Mouse (Mus musculus) hindbrain, embryonic 14.5 days (tissue): Measurements from ENCODE around the gene Nmnat2. TPM values are rescaled to one million over a fixed set of nuclear protein-coding genes. Genes with fewer than 3 reads are reported as not detected.

ENCODE experiments used
- ATAC-seq: fragments of 200-750 bp; cut with Nextera tagmentation; 2 replicates; pipeline ENCODE4 v1.8.0; 2017; ENCODE audit warnings: moderate number of reproducible peaks, mild to moderate bottlenecking, moderate TSS enrichment, moderate library complexity; ENCODE audit not compliant: low FRiP score
- DNase-seq: peaks from one replicate; pipeline ENCODE4 v3.0.0-alpha.2; 2015; ENCODE audit warnings: low spot score
- H3K27ac ChIP-seq: fragments of 300-500 bp; sonication (generic); 2 replicates; pipeline ENCODE4 v1.5.1; 2014; ENCODE audit warnings: mild to moderate bottlenecking, moderate library complexity
- H3K27me3 ChIP-seq: fragments of 300-500 bp; sonication (generic); 2 replicates; pipeline ENCODE4 v1.6.1; 2014; ENCODE audit warnings: mild to moderate bottlenecking, low read length, mixed read lengths; ENCODE audit not compliant: control insufficient read depth, insufficient read depth
- H3K36me3 ChIP-seq: fragments of 300-500 bp; sonication (generic); replicated peaks from 2 replicates; pipeline ENCODE4 v1.6.1; 2014; ENCODE audit not compliant: control insufficient read depth, insufficient read depth
- H3K4me1 ChIP-seq: fragments of 300-500 bp; sonication (generic); replicated peaks from 2 replicates; pipeline ENCODE4 v1.6.1; 2014; ENCODE audit warnings: antibody characterized with exemption, low read length, mixed read lengths; ENCODE audit not compliant: control insufficient read depth, insufficient read depth
- H3K4me2 ChIP-seq: fragments of 300-500 bp; sonication (generic); replicated peaks from 2 replicates; pipeline ENCODE4 v1.6.1; 2014; ENCODE audit warnings: mild to moderate bottlenecking, moderate library complexity
- H3K4me3 ChIP-seq: fragments of 300-500 bp; sonication (generic); replicated peaks from 2 replicates; pipeline ENCODE4 v1.5.1; 2014; ENCODE audit warnings: mild to moderate bottlenecking, low read length
- H3K9ac ChIP-seq: fragments of 300-500 bp; sonication (generic); 2 replicates; pipeline ENCODE4 v1.6.1; 2014
- H3K9me3 ChIP-seq: fragments of 300-500 bp; sonication (generic); 2 replicates; pipeline ENCODE4 v1.6.1; 2016; ENCODE audit warnings: low read length; ENCODE audit not compliant: control insufficient read depth
- WGBS: fragments of 180-500 bp; shearing (Covaris S2); extraction: QIAGEN DNeasy Blood & Tissue Kit; methylation state at CpG from one replicate; pipeline ENCODE4 v1.1.7; 2014; 5-methylcytosine and 5-hydroxymethylcytosine counted together
- polyA plus RNA-seq: library from polyadenylated mRNA; unstranded; fragments of >200 nt; fragmentation: Nextera tagmentation; extraction: Ambion mirVana; gene quantifications from 2 replicates; pipeline ENCODE4 v1.2.1, GENCODE M21; 2014

Gene Nmnat2
- polyA plus RNA-seq, 1 experiment from 2014 or later, result 84.7 TPM

DNA sequence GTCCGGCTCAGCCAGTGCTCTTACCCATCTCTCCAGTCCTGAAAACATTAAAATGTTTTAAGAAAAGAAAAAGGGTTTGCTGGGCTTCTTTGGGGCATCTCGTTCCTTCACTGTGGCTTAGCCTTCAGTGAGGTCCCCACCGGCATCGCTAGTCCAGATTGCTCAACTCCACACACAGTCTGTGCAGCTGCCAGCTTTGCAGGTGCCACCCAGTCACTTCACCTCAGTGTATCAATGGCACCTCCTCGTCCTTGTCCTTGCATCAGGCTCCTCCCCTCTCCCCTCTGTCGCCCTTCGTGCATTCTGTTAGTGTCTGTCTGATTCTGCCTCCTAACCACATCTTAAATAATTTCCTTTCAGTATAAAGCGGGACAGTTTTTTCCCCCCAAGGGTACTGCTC, 45.2 kb downstream of the Nmnat2 start:
- no peak for DNase-seq
- no peak overlapping the region for H3K4me2 ChIP-seq
- no peaks in the 10 kb centered on the region for H3K9me3 ChIP-seq
- no peak overlapping the region for H3K9ac ChIP-seq
- no peaks in the 10 kb centered on the region for H3K36me3 ChIP-seq
- WGBS, result 80% methylated on average over 8 of the region's 8 CpGs
- ATAC-seq, result no peak
- H3K4me3 ChIP-seq, result no peak overlapping the region
- H3K27ac ChIP-seq, result no peak overlapping the region
- no peaks in the 10 kb centered on the region for H3K27me3 ChIP-seq
- H3K4me1 ChIP-seq, result no peaks in the 10 kb centered on the region

DNA sequence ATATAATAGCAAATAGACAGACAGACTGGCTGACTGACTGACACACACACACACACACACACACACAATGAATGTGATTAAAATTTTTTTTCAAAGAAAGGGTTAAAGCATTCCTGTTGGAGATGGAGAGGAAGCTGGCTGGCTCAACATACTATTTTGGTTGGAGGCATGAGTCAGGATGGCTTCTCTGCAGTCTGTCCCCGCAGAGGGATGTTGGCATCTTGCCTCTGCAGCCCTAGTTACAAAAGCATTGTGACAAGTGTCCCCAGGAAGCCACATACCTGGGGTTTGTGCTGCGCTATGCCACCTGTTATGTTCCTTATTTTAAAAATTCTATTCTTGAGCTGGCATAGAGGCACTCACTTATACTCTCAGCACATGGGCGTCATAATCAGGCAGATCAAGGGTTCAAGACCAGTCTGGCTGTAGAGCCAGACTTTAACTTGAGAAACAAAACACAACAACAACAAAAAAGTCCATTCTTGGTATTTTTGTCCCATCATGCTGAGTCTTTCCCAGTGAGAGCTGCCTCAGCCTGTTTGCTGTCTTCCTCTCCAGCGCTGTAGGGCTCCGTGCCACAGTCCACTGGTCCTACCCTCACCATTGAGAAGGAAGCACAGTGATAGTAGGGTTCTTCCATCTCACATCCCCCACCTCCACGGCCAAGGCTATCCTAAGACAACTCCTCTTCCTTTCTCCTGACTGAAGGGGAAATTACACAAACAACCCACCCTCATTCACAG, 45.9 kb downstream of the Nmnat2 start:
- ATAC-seq, result no peak
- 77% methylated on average over 6 of the region's 6 CpGs for WGBS
- no peak overlapping the region for H3K9ac ChIP-seq

DNA sequence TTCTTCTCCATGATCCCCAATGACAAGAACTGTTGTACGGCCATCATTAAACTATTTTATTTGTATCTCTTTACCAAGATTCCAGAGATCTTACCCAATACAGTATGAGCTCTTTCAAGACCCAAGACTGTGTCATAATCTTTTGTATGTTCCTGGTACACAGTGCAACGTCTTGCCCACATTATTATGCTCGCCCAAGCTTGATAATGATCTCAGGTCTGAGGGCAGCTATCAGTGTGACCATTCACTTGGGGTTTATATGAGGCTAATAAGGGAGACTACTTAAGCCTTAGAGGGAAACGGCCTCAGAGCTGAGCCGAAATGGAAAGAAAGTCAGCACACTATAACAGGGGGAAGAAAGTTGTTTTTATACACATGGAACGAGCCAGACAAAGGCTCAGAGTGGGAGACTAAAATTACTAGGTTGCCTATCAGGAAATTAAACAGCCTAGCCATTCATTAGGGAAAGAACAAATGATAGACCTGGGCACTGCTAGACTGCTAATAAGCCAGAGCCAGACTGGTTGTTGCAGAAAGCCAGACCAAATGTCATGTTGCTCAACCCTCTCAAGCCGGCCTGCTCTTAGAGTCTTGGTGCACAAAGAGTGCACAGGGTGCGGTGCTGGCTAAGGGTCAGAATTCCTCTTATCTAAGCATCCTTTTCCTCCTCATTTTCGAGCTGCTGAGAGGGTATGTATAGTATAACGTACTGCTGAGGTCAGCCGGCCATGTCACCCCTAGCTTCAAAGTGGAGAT, 47.7 kb downstream of the Nmnat2 start:
- Histone ChIP-seq H3K4me3 (no peak overlapping the region), H3K9ac (no peak overlapping the region), H3K4me2 (no peak overlapping the region), H3K27ac (no peak overlapping the region), H3K9me3 (no peaks in the 10 kb centered on the region), H3K27me3 (no peaks in the 10 kb centered on the region), H3K36me3 (no peaks in the 10 kb centered on the region), H3K4me1 (no peaks in the 10 kb centered on the region)
- ATAC-seq (no peak), DNase-seq (no peak)
- 84% methylated on average over 11 of the region's 11 CpGs for WGBS

More for the DNA sequence above, 45.9 kb downstream of the Nmnat2 start:
- H3K9me3 ChIP-seq, result no peaks in the 10 kb centered on the region
- H3K4me3 ChIP-seq, result no peak overlapping the region
- H3K4me2 ChIP-seq, result no peak overlapping the region
- no peaks in the 10 kb centered on the region for H3K4me1 ChIP-seq
- H3K27me3 ChIP-seq, result no peaks in the 10 kb centered on the region
- no peak for DNase-seq
- H3K27ac ChIP-seq, result no peak overlapping the region
- no peaks in the 10 kb centered on the region for H3K36me3 ChIP-seq

DNA sequence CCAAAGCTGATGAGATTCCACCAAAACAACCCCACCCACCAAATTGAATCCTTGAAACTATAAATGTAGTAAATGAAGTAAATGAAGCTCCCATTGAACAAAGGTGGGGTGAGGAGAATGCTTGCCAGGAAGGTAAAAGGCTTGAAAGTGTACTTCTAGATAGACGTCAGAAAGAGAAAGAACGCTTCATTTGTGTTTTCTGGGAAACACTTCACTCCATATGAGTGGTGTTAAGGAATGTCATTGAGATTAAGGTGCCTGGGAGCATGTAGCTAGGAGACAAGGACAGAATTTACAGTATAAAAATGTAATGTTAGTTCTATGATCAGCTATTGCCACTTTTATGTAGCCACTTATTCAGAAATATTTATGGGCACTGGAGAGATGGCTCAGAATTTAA, 49.7 kb downstream of the Nmnat2 start:
- Histone ChIP-seq H3K4me1 (no peaks in the 10 kb centered on the region), H3K27ac (no peak overlapping the region), H3K4me3 (no peak overlapping the region), H3K9ac (no peak overlapping the region), H3K36me3 (no peaks in the 10 kb centered on the region), H3K27me3 (no peaks in the 10 kb centered on the region), H3K4me2 (no peak overlapping the region), H3K9me3 (no peaks in the 10 kb centered on the region)
- no peak for ATAC-seq
- 81% methylated on average over 2 of the region's 2 CpGs for WGBS
- no peak for DNase-seq

DNA sequence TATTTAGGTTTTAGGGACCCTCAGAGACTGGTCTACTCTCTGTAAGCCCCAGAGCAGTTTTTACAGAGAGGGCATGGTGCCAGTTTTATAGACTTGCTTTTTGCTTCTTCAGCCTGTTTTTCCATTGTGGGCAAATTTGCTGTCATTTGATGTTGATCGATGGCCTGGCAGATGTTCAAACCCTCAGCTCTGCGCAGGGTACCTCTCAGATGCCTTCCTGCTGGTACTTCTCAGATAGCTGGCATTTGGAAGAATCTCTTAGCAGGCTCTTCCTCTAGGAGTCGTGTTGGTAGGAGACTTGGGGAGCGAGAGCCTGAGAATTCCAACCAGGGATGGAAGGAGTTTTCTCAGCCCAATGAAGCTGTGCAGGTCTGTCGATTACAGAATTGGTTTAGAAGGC, 51.3 kb downstream of the Nmnat2 start:
- ATAC-seq (peak; percentile 11; the same call in 1 of the 2 replicates), DNase-seq (no peak)
- Histone ChIP-seq H3K36me3 (no peaks in the 10 kb centered on the region), H3K27me3 (no peaks in the 10 kb centered on the region), H3K4me2 (no peak overlapping the region), H3K9me3 (no peaks in the 10 kb centered on the region), H3K27ac (peak overlapping the region; percentile 58; the same call in 1 of the 2 replicates), H3K9ac (no peak overlapping the region), H3K4me1 (peaks cover 1% of the 10 kb centered on the region; the same call in 1 of the 2 replicates), H3K4me3 (no peak overlapping the region)
- WGBS, result 60% methylated on average over 5 of the region's 5 CpGs

DNA sequence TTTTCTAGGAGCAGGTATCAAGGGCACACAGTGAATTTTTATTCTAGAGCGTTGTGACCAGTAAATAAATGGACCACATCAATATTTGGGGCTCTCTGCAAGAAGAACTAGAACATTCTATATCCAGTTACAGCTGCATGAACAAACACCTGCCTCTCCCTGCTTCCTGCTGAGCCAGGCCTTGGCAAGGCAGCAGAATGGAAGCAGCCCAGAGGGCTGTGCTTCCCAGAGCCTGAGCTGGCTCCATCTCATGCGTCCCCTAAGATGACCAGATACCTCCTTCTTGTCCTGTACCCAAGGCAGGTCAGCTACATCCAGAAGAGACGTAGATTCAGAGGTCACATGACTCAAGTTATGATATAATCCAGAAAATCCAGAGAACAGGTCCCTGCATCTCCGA, 52.0 kb downstream of the Nmnat2 start:
- Histone ChIP-seq H3K27ac (no peak overlapping the region), H3K9ac (no peak overlapping the region), H3K4me2 (no peak overlapping the region), H3K9me3 (no peaks in the 10 kb centered on the region), H3K4me1 (peaks cover 4% of the 10 kb centered on the region; the same call in 1 of the 2 replicates), H3K36me3 (no peaks in the 10 kb centered on the region), H3K4me3 (no peak overlapping the region), H3K27me3 (no peaks in the 10 kb centered on the region)
- ATAC-seq, result no peak
- 88% methylated on average over 4 of the region's 4 CpGs for WGBS
- no peak for DNase-seq

DNA sequence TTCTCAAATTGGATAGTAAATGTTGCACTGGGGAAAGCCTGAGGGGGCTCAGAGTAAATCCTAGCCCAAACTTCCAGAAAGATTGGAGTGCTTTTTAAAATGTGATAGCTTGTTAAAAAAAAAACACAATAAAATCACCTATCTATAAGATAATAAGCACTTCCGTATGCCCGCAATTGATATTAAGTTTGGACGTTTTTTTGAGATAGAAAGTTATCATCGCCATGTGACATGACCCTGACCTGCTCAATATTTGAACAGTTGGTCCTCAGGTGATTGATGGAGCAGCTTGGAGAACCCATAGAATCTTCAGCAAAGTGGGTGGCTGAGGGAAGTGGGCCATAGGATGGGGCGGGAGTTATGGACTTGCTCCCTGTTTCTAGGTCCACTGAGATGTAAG, 52.5 kb downstream of the Nmnat2 start:
- no peak overlapping the region for H3K4me2 ChIP-seq
- DNase-seq, result no peak
- H3K9me3 ChIP-seq, result no peaks in the 10 kb centered on the region
- peaks cover 4% of the 10 kb centered on the region; the same call in 1 of the 2 replicates for H3K4me1 ChIP-seq
- H3K9ac ChIP-seq, result no peak overlapping the region
- no peak overlapping the region for H3K27ac ChIP-seq
- H3K27me3 ChIP-seq, result no peaks in the 10 kb centered on the region
- no peak for ATAC-seq
- WGBS, result 91% methylated on average over 5 of the region's 5 CpGs
- H3K4me3 ChIP-seq, result no peak overlapping the region
- no peaks in the 10 kb centered on the region for H3K36me3 ChIP-seq

DNA sequence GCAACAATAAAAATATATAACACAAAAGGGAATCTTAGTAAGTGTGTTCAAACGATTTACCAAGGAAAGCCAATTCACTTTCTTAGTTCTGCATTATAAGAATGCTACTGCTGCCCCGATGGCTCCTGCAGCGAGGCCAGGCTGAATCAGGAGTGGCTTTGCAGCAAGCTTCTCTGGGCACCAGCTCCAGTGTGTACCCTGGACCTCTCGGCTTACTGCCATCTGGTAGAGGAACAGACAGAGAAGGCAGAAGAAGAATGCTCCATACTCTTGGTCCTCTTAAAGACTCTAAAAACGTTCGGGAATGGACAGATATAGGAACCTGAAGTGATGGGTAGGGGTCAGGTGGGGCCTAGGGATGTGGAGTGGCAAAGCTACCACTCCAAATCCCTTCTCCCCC, 53.0 kb downstream of the Nmnat2 start:
- Histone ChIP-seq H3K9me3 (no peaks in the 10 kb centered on the region), H3K4me2 (no peak overlapping the region), H3K27me3 (no peaks in the 10 kb centered on the region), H3K4me3 (no peak overlapping the region), H3K4me1 (peaks cover 4% of the 10 kb centered on the region; the same call in 1 of the 2 replicates), H3K27ac (no peak overlapping the region), H3K36me3 (no peaks in the 10 kb centered on the region), H3K9ac (no peak overlapping the region)
- ATAC-seq (no peak), DNase-seq (no peak)
- 88% methylated on average over 6 of the region's 6 CpGs for WGBS

DNA sequence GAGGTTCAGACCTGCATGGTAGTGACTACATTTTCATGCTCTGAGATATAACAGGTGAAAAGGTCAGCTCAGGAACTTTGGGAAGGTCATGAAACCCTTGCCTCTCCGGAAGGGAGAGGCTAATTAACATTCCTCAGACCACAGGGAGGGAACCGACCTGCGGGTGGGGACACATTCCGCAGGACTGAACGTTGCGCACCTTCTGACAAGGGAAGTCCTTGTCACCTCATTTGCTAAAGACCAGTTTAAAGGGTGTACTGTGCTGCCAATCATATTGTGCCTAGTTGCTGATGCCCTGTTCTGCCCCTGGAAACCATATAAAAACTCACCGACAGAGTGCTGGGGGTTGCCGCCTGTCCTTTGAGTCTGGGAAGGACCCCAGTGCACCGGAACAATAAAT, 54.5 kb downstream of the Nmnat2 start:
- 74% methylated on average over 9 of the region's 9 CpGs for WGBS
- DNase-seq (no peak), ATAC-seq (no peak)
- Histone ChIP-seq H3K27me3 (no peaks in the 10 kb centered on the region), H3K4me2 (no peak overlapping the region), H3K4me1 (peaks cover 11% of the 10 kb centered on the region), H3K4me3 (no peak overlapping the region), H3K9ac (no peak overlapping the region), H3K36me3 (no peaks in the 10 kb centered on the region), H3K9me3 (no peaks in the 10 kb centered on the region), H3K27ac (no peak overlapping the region)
